7 mouse cellular contexts compared by ENCODE assay signal in genomic region chr13:56135231-56136052, GRCm38 (mm10). TPM values are rescaled to one million over a fixed set of nuclear protein-coding genes. Genes with fewer than 3 reads are reported as not detected.
DNase-seq lines count a peak whose midpoint lies in the region; ATAC-seq and TF ChIP-seq lines count a peak whose summit lies in the region.

No protein-coding gene starts in this region.

- 2% methylated on average over 62 of the region's 89 CpGs for WGBS in embryonic facial prominence, embryonic 11.5 days
- WGBS in kidney, adult 2 months = 1% methylated on average over 85 of the region's 89 CpGs
- WGBS in limb, embryonic 12.5 days = 2% methylated on average over 79 of the region's 89 CpGs
- 1% methylated on average over 78 of the region's 89 CpGs for WGBS in midbrain, embryonic 14.5 days

- H3K4me3 ChIP-seq in embryonic facial prominence, embryonic 11.5 days (ENCODE audit: low read depth, low read length) = peak overlapping the region; percentile 98
- H3K4me3 ChIP-seq in kidney, adult 2 months (ENCODE audit: insufficient read depth, low read depth, low read length) = peak overlapping the region; percentile 87
- peak overlapping the region; percentile 99 for H3K4me3 ChIP-seq in limb, embryonic 12.5 days (replicated peaks)
- H3K4me3 ChIP-seq in midbrain, embryonic 14.5 days (replicated peaks; ENCODE audit: low read depth, low read length) = peak overlapping the region; percentile 93

- H3K9me3 ChIP-seq in embryonic facial prominence, embryonic 11.5 days (replicated peaks; ENCODE audit: control insufficient read depth, low read length) = no peaks in the 10 kb centered on the region
- no peaks in the 10 kb centered on the region for H3K9me3 ChIP-seq in limb, embryonic 12.5 days
- no peaks in the 10 kb centered on the region for H3K9me3 ChIP-seq in midbrain, embryonic 14.5 days (ENCODE audit: control insufficient read depth, low read length)

- TF ChIP-seq CTCF in kidney, adult 2 months (conservative IDR thresholded peaks at IDR 0.05; ENCODE audit: insufficient read depth, insufficient read length, low read depth, low read length) = no peak

- peak overlapping the region; percentile 85 for H3K27ac ChIP-seq in embryonic facial prominence, embryonic 11.5 days (replicated peaks; ENCODE audit: low read depth, low read length)
- H3K27ac ChIP-seq in kidney, adult 2 months (ENCODE audit: insufficient read depth, low read depth, low read length) = peak overlapping the region; percentile 54
- H3K27ac ChIP-seq in limb, embryonic 12.5 days = peak overlapping the region; percentile 95
- H3K27ac ChIP-seq in midbrain, embryonic 14.5 days (replicated peaks; ENCODE audit: low read depth, low read length) = peak overlapping the region; percentile 89

- peak overlapping the region; percentile 99 for H3K9ac ChIP-seq in embryonic facial prominence, embryonic 11.5 days (replicated peaks; ENCODE audit: low read length)
- H3K9ac ChIP-seq in limb, embryonic 12.5 days (replicated peaks) = peak overlapping the region; percentile 99
- H3K9ac ChIP-seq in midbrain, embryonic 14.5 days (replicated peaks; ENCODE audit: low read length) = peak overlapping the region; percentile 93

- ATAC-seq in embryonic facial prominence, embryonic 11.5 days (replicated peaks; ENCODE audit: insufficient number of reproducible peaks, low FRiP score, low TSS enrichment, low read depth) = peak; percentile 84
- peak; percentile 47 for ATAC-seq in limb, embryonic 12.5 days (ENCODE audit: insufficient number of reproducible peaks, insufficient read depth, low FRiP score, low TSS enrichment, low read depth)
- peak; percentile 86 for ATAC-seq in midbrain, embryonic 14.5 days (ENCODE audit: low FRiP score, low TSS enrichment)

- H3K4me2 ChIP-seq in embryonic facial prominence, embryonic 11.5 days (ENCODE audit: low read depth, low read length) = peak overlapping the region; percentile 84
- H3K4me2 ChIP-seq in limb, embryonic 12.5 days = peak overlapping the region; percentile 89
- peak overlapping the region; percentile 75 for H3K4me2 ChIP-seq in midbrain, embryonic 14.5 days (ENCODE audit: low read length)

- H3K27me3 ChIP-seq in embryonic facial prominence, embryonic 11.5 days (ENCODE audit: control insufficient read depth, insufficient read depth, low read length) = no peaks in the 10 kb centered on the region
- no peaks in the 10 kb centered on the region for H3K27me3 ChIP-seq in kidney, adult 2 months (replicated peaks; ENCODE audit: control insufficient read depth, insufficient read depth, low read length)
- no peaks in the 10 kb centered on the region for H3K27me3 ChIP-seq in limb, embryonic 12.5 days
- H3K27me3 ChIP-seq in midbrain, embryonic 14.5 days (ENCODE audit: control insufficient read depth, insufficient read depth, low read length) = no peaks in the 10 kb centered on the region

- TF ChIP-seq POLR2A in kidney, adult 2 months (IDR thresholded peaks at IDR 0.05; ENCODE audit: low read depth, low read length) = peak; percentile 38

- no peaks in the 10 kb centered on the region; the same call in 1 of the 2 replicates for H3K4me1 ChIP-seq in embryonic facial prominence, embryonic 11.5 days (ENCODE audit: control insufficient read depth, insufficient read depth, low read length)
- peaks cover 3% of the 10 kb centered on the region; the same call in 1 of the 2 replicates for H3K4me1 ChIP-seq in kidney, adult 2 months (ENCODE audit: control insufficient read depth, insufficient read depth, low read length)
- peaks cover 67% of the 10 kb centered on the region for H3K4me1 ChIP-seq in limb, embryonic 12.5 days (replicated peaks)
- peaks cover 24% of the 10 kb centered on the region for H3K4me1 ChIP-seq in midbrain, embryonic 14.5 days (ENCODE audit: control insufficient read depth, insufficient read depth, low read length)

- peak; percentile 94 for DNase-seq in adrenal gland, postnatal 25 days
- DNase-seq in embryonic facial prominence, embryonic 11.5 days (ENCODE audit: low spot score) = peak; percentile 86
- DNase-seq in heart, adult 18-20 months = peak; percentile 93 to 94
- DNase-seq in kidney, adult 2 months = peak; percentile 95
- peak; percentile 92 for DNase-seq in midbrain, embryonic 14.5 days
- peak; percentile 67 for DNase-seq in spleen, adult 12 weeks (ENCODE audit: low spot score)

- H3K36me3 ChIP-seq in embryonic facial prominence, embryonic 11.5 days (replicated peaks; ENCODE audit: control insufficient read depth, insufficient read depth, low read depth, low read length) = no peaks in the 10 kb centered on the region; the same call in 1 of the 2 replicates
- no peaks in the 10 kb centered on the region for H3K36me3 ChIP-seq in kidney, adult 2 months (ENCODE audit: control insufficient read depth, insufficient read depth, low read length)
- peaks cover 20% of the 10 kb centered on the region for H3K36me3 ChIP-seq in limb, embryonic 12.5 days
- H3K36me3 ChIP-seq in midbrain, embryonic 14.5 days (ENCODE audit: control insufficient read depth, insufficient read depth, low read length) = no peaks in the 10 kb centered on the region

RNA-seq across cellular contexts. Expression of gene H2afy, which starts 0.7 kb away (rescaled TPM):
- 128 and 133 TPM in 2 replicates for total RNA-seq in adrenal gland, postnatal 25 days (2021)
- polyA plus RNA-seq in embryonic facial prominence, embryonic 11.5 days (2014; fragmentation: Nextera tagmentation; extraction: Ambion mirVana) = 628 and 651 TPM in 2 replicates
- total RNA-seq in heart, adult 18-20 months (2021) = 10 to 100 TPM; 47.2 to 58.4 TPM
- 74.5 and 89.3 TPM in 2 replicates for polyA plus RNA-seq in kidney, adult 2 months (2012; rRNA removed)
- 607 and 623 TPM in 2 replicates for polyA plus RNA-seq in limb, embryonic 12.5 days (2016; fragmentation: Nextera tagmentation; extraction: Ambion mirVana)
- 292 and 355 TPM in 2 replicates for polyA plus RNA-seq in midbrain, embryonic 14.5 days (2014; fragmentation: Nextera tagmentation; extraction: Ambion mirVana)

RNA-seq across cellular contexts. Expression of gene Tifab, which starts 43.2 kb away (rescaled TPM):
- total RNA-seq in adrenal gland, postnatal 25 days (2021) = 1.1 and 1.5 TPM in 2 replicates
- polyA plus RNA-seq in embryonic facial prominence, embryonic 11.5 days (2014; fragmentation: Nextera tagmentation; extraction: Ambion mirVana) = 0.36 and 0.38 TPM in 2 replicates
- total RNA-seq in heart, adult 18-20 months (2021) = 1 to 10 TPM in 1 of 2 experiments, under 1 TPM in 1; 0.69 to 1.1 TPM
- polyA plus RNA-seq in kidney, adult 2 months (2012; rRNA removed) = 2.4 and 2.8 TPM in 2 replicates
- 1.3 and 1.7 TPM in 2 replicates for polyA plus RNA-seq in limb, embryonic 12.5 days (2016; fragmentation: Nextera tagmentation; extraction: Ambion mirVana)
- 0.43 and 0.64 TPM in 2 replicates for polyA plus RNA-seq in midbrain, embryonic 14.5 days (2014; fragmentation: Nextera tagmentation; extraction: Ambion mirVana)

Comparison
In these comparisons a context has a peak if more than half of its experiments do, and no peak if none do; other contexts are left out.
1. Peak in every context shown above with its lines: DNase-seq, ATAC-seq, H3K4me3 ChIP-seq and H3K27ac ChIP-seq.